Mouse (Mus musculus): ENCODE measurements around the gene Ppt2. TPM values are rescaled to one million over a fixed set of nuclear protein-coding genes. Genes with fewer than 3 reads are reported as not detected.

Ppt2 gene
- polyA plus RNA-seq, 1 experiment from 2014 or later, result 26.0 TPM

GRCm38 (mm10) chr17:34629221-34629751 is 976 bp upstream of the Ppt2 start, which contains the start of gene Prrt1:
Gene Prrt1 (plus strand): TSS chr17:34629533.
- DNase-seq (ENCODE audit: low spot score) (peak; percentile 59), ATAC-seq (ENCODE audit: low FRiP score) (no peak)
- H3K4me2 ChIP-seq (replicated peaks; ENCODE audit: low read depth, low read length), result peak within 1 kb of the TSS; percentile 60
- peaks cover 35% of the 10 kb centered on the region for H3K27me3 ChIP-seq (ENCODE audit: control insufficient read depth, insufficient read depth, low read length)
- no peaks in the 10 kb centered on the region for H3K9me3 ChIP-seq (ENCODE audit: control insufficient read depth, low read length)
- no peaks in the 10 kb centered on the region for H3K36me3 ChIP-seq (ENCODE audit: control insufficient read depth, insufficient read depth, low read length)
- H3K27ac ChIP-seq (ENCODE audit: low read depth, low read length), result no peak within 1 kb of the TSS
- H3K4me3 ChIP-seq (ENCODE audit: low read depth, low read length), result peak within 1 kb of the TSS; percentile 67
- peaks cover 32% of the 10 kb centered on the region for H3K4me1 ChIP-seq (replicated peaks; ENCODE audit: control insufficient read depth, insufficient read depth, low read length)
- 0 out of 2 replicates have a peak within 1 kb of the TSS, but pooled peaks have one; percentile 20 for H3K9ac ChIP-seq (ENCODE audit: low read depth, low read length)
- under 1% methylated on average over 16 of the region's 16 CpGs for WGBS

GRCm38 (mm10) chr17:34628644-34628967 is 296 bp upstream of the Ppt2 start:
- H3K36me3 ChIP-seq (ENCODE audit: control insufficient read depth, insufficient read depth, low read length), result no peaks in the 10 kb centered on the region
- DNase-seq (ENCODE audit: low spot score), result no peak
- ATAC-seq (ENCODE audit: low FRiP score), result no peak
- H3K27me3 ChIP-seq (ENCODE audit: control insufficient read depth, insufficient read depth, low read length), result peaks cover 35% of the 10 kb centered on the region
- H3K9ac ChIP-seq (ENCODE audit: low read depth, low read length), result no peak overlapping the region
- H3K4me2 ChIP-seq (replicated peaks; ENCODE audit: low read depth, low read length), result peak overlapping the region; percentile 60; the same call in 1 of the 2 replicates
- H3K27ac ChIP-seq (ENCODE audit: low read depth, low read length), result no peak overlapping the region
- H3K4me3 ChIP-seq (ENCODE audit: low read depth, low read length), result peak overlapping the region; percentile 67; the same call in 1 of the 2 replicates
- H3K4me1 ChIP-seq (replicated peaks; ENCODE audit: control insufficient read depth, insufficient read depth, low read length), result peaks cover 32% of the 10 kb centered on the region
- H3K9me3 ChIP-seq (ENCODE audit: control insufficient read depth, low read length), result no peaks in the 10 kb centered on the region
- WGBS, result 30% methylated on average over 5 of the region's 5 CpGs

- under 1% methylated on average over 41 of the region's 45 CpGs for WGBS
- Histone ChIP-seq H3K27ac (ENCODE audit: low read depth, low read length) (peak overlapping the region; percentile 77), H3K4me2 (replicated peaks; ENCODE audit: low read depth, low read length) (peak overlapping the region; percentile 60), H3K9me3 (ENCODE audit: control insufficient read depth, low read length) (no peaks in the 10 kb centered on the region), H3K27me3 (ENCODE audit: control insufficient read depth, insufficient read depth, low read length) (peaks cover 31% of the 10 kb centered on the region), H3K9ac (ENCODE audit: low read depth, low read length) (peak overlapping the region; percentile 68), H3K4me1 (replicated peaks; ENCODE audit: control insufficient read depth, insufficient read depth, low read length) (peaks cover 32% of the 10 kb centered on the region), H3K4me3 (ENCODE audit: low read depth, low read length) (peak overlapping the region; percentile 67), H3K36me3 (ENCODE audit: control insufficient read depth, insufficient read depth, low read length) (no peaks in the 10 kb centered on the region)
- DNase-seq (ENCODE audit: low spot score) (peak; percentile 86), ATAC-seq (ENCODE audit: low FRiP score) (peak; percentile 83)
Observed at GRCm38 (mm10) chr17:34627093-34627942, 992 bp downstream of the Ppt2 start.

GRCm38 (mm10) chr17:34626773-34627092 is 1.6 kb downstream of the Ppt2 start:
- peak; percentile 46 for ATAC-seq (ENCODE audit: low FRiP score)
- WGBS, result 0% methylated on average over 18 of the region's 18 CpGs
- Histone ChIP-seq H3K9me3 (ENCODE audit: control insufficient read depth, low read length) (no peaks in the 10 kb centered on the region), H3K27me3 (ENCODE audit: control insufficient read depth, insufficient read depth, low read length) (peaks cover 26% of the 10 kb centered on the region), H3K36me3 (ENCODE audit: control insufficient read depth, insufficient read depth, low read length) (no peaks in the 10 kb centered on the region), H3K4me3 (ENCODE audit: low read depth, low read length) (peak overlapping the region; percentile 67), H3K9ac (ENCODE audit: low read depth, low read length) (peak overlapping the region; percentile 64), H3K4me2 (replicated peaks; ENCODE audit: low read depth, low read length) (peak overlapping the region; percentile 60), H3K4me1 (replicated peaks; ENCODE audit: control insufficient read depth, insufficient read depth, low read length) (peaks cover 29% of the 10 kb centered on the region), H3K27ac (ENCODE audit: low read depth, low read length) (peak overlapping the region; percentile 8)
- DNase-seq (ENCODE audit: low spot score), result peak; percentile 69

GRCm38 (mm10) chr17:34626062-34626772 is 2.1 kb downstream of the Ppt2 start:
- DNase-seq (ENCODE audit: low spot score) (no peak), ATAC-seq (ENCODE audit: low FRiP score) (no peak)
- Histone ChIP-seq H3K9ac (ENCODE audit: low read depth, low read length) (peak overlapping the region; percentile 64), H3K4me3 (ENCODE audit: low read depth, low read length) (peak overlapping the region; percentile 67), H3K36me3 (ENCODE audit: control insufficient read depth, insufficient read depth, low read length) (no peaks in the 10 kb centered on the region), H3K4me2 (replicated peaks; ENCODE audit: low read depth, low read length) (peak overlapping the region; percentile 60), H3K4me1 (replicated peaks; ENCODE audit: control insufficient read depth, insufficient read depth, low read length) (peaks cover 26% of the 10 kb centered on the region), H3K27me3 (ENCODE audit: control insufficient read depth, insufficient read depth, low read length) (peaks cover 21% of the 10 kb centered on the region), H3K9me3 (ENCODE audit: control insufficient read depth, low read length) (no peaks in the 10 kb centered on the region), H3K27ac (ENCODE audit: low read depth, low read length) (peak overlapping the region; percentile 8)
- WGBS, result 52% methylated on average over 16 of the region's 16 CpGs

- H3K4me1 ChIP-seq (replicated peaks; ENCODE audit: control insufficient read depth, insufficient read depth, low read length), result peaks cover 24% of the 10 kb centered on the region
- H3K9ac ChIP-seq (ENCODE audit: low read depth, low read length), result no peak overlapping the region
- no peak overlapping the region for H3K27ac ChIP-seq (ENCODE audit: low read depth, low read length)
- no peak overlapping the region for H3K4me3 ChIP-seq (ENCODE audit: low read depth, low read length)
- no peaks in the 10 kb centered on the region for H3K36me3 ChIP-seq (ENCODE audit: control insufficient read depth, insufficient read depth, low read length)
- H3K27me3 ChIP-seq (ENCODE audit: control insufficient read depth, insufficient read depth, low read length), result peaks cover 9% of the 10 kb centered on the region
- 99% methylated on average over 3 of the region's 3 CpGs for WGBS
- DNase-seq (ENCODE audit: low spot score) (no peak), ATAC-seq (ENCODE audit: low FRiP score) (no peak)
- no peaks in the 10 kb centered on the region for H3K9me3 ChIP-seq (ENCODE audit: control insufficient read depth, low read length)
- no peak overlapping the region for H3K4me2 ChIP-seq (replicated peaks; ENCODE audit: low read depth, low read length)
Observed at GRCm38 (mm10) chr17:34624981-34625380, 3.3 kb downstream of the Ppt2 start.

- peaks cover 8% of the 10 kb centered on the region; the same call in 1 of the 2 replicates for H3K4me1 ChIP-seq (replicated peaks; ENCODE audit: control insufficient read depth, insufficient read depth, low read length)
- H3K4me2 ChIP-seq (replicated peaks; ENCODE audit: low read depth, low read length), result no peak overlapping the region
- no peak for DNase-seq (ENCODE audit: low spot score)
- no peak overlapping the region for H3K27ac ChIP-seq (ENCODE audit: low read depth, low read length)
- no peak overlapping the region for H3K4me3 ChIP-seq (ENCODE audit: low read depth, low read length)
- no peaks in the 10 kb centered on the region for H3K9me3 ChIP-seq (ENCODE audit: control insufficient read depth, low read length)
- no peaks in the 10 kb centered on the region for H3K27me3 ChIP-seq (ENCODE audit: control insufficient read depth, insufficient read depth, low read length)
- H3K36me3 ChIP-seq (ENCODE audit: control insufficient read depth, insufficient read depth, low read length), result no peaks in the 10 kb centered on the region
- ATAC-seq (ENCODE audit: low FRiP score), result no peak
- no peak overlapping the region for H3K9ac ChIP-seq (ENCODE audit: low read depth, low read length)
- 88% methylated on average over 9 of the region's 9 CpGs for WGBS
Observed at GRCm38 (mm10) chr17:34623161-34623560, 5.1 kb downstream of the Ppt2 start.

GRCm38 (mm10) chr17:34621006-34621405 is 7.3 kb downstream of the Ppt2 start:
- Histone ChIP-seq H3K36me3 (ENCODE audit: control insufficient read depth, insufficient read depth, low read length) (no peaks in the 10 kb centered on the region), H3K27me3 (ENCODE audit: control insufficient read depth, insufficient read depth, low read length) (no peaks in the 10 kb centered on the region), H3K9ac (ENCODE audit: low read depth, low read length) (no peak overlapping the region), H3K27ac (ENCODE audit: low read depth, low read length) (no peak overlapping the region), H3K4me2 (replicated peaks; ENCODE audit: low read depth, low read length) (no peak overlapping the region), H3K9me3 (ENCODE audit: control insufficient read depth, low read length) (no peaks in the 10 kb centered on the region), H3K4me3 (ENCODE audit: low read depth, low read length) (no peak overlapping the region), H3K4me1 (replicated peaks; ENCODE audit: control insufficient read depth, insufficient read depth, low read length) (peaks cover under 1% of the 10 kb centered on the region; the same call in 1 of the 2 replicates)
- WGBS, result 93% methylated on average over 8 of the region's 8 CpGs
- DNase-seq (ENCODE audit: low spot score) (no peak), ATAC-seq (ENCODE audit: low FRiP score) (no peak)

Measured in hindbrain, embryonic 11.5 days (tissue).